Mouse (Mus musculus): ENCODE results near the gene Jade1.

- no peak for TF ChIP-seq CTCF (IDR thresholded peaks at IDR 0.05 in 2 of 3, conservative IDR thresholded peaks at IDR 0.05 in 1 of 3; ENCODE audit: control insufficient read depth in 1 of 3, insufficient read depth in 1 of 3, low read depth in 2 of 3, low read length in 3 of 3, poor library complexity in 1 of 3, severe bottlenecking in 1 of 3)
- no peak for TF ChIP-seq UBTF (IDR thresholded peaks at IDR 0.05; ENCODE audit: borderline replicate concordance, insufficient read depth, low read depth, low read length)
- no peak for TF ChIP-seq EP300 (IDR thresholded peaks at IDR 0.05; ENCODE audit: low read depth in 1 of 2, low read length in 2 of 2)
- no peak for TF ChIP-seq MEF2A (IDR thresholded peaks at IDR 0.05; ENCODE audit: extremely low read depth, insufficient replicate concordance, low read depth, low read length, poor library complexity, severe bottlenecking)
- TF ChIP-seq MAFK (IDR thresholded peaks at IDR 0.05; ENCODE audit: borderline replicate concordance, low read depth, low read length), result no peak
- TF ChIP-seq KAT2A (conservative IDR thresholded peaks at IDR 0.05; ENCODE audit: low read depth, low read length), result no peak
- TF ChIP-seq E2F4 (IDR thresholded peaks at IDR 0.05; ENCODE audit: borderline replicate concordance, low read depth, low read length), result no peak
- TF ChIP-seq SIN3A (IDR thresholded peaks at IDR 0.05; ENCODE audit: low read length), result no peak
- no peak for TF ChIP-seq GABPA (IDR thresholded peaks at IDR 0.05; ENCODE audit: low read depth, low read length)
Measured at GRCm38 (mm10) chr3:41603470-41604019, 48.0 kb downstream of the Jade1 start.
